Mouse (Mus musculus): Measurements from ENCODE around the gene Plch1. TPM values are rescaled to one million over a fixed set of nuclear protein-coding genes. Genes with fewer than 3 reads are reported as not detected.

The Plch1 gene
- polyA plus RNA-seq, 1 experiment, result not detected

GRCm38 (mm10) chr3:63740073-63740472 is 159.2 kb downstream of the Plch1 start:
- H3K4me3 ChIP-seq (replicated peaks; ENCODE audit: control insufficient read depth, low read depth, low read length), result no peak overlapping the region
- 82% methylated on average over 2 of the region's 2 CpGs for WGBS
- H3K4me1 ChIP-seq (ENCODE audit: control insufficient read depth, insufficient read depth, low read length), result no peaks in the 10 kb centered on the region
- no peak for TF ChIP-seq POLR2A (IDR thresholded peaks at IDR 0.05; ENCODE audit: borderline replicate concordance, control insufficient read depth, low read depth, low read length)
- no peak overlapping the region for H3K27ac ChIP-seq (ENCODE audit: control insufficient read depth, insufficient read depth, low read depth, low read length, poor library complexity)

GRCm38 (mm10) chr3:63728325-63728724 is 170.9 kb downstream of the Plch1 start:
- Histone ChIP-seq H3K4me3 (replicated peaks; ENCODE audit: control insufficient read depth, low read depth, low read length) (no peak overlapping the region), H3K4me1 (ENCODE audit: control insufficient read depth, insufficient read depth, low read length) (no peaks in the 10 kb centered on the region), H3K27ac (ENCODE audit: control insufficient read depth, insufficient read depth, low read depth, low read length, poor library complexity) (no peak overlapping the region)
- WGBS, result 73% methylated on average over 1 of the region's 1 CpGs
- no peak for TF ChIP-seq CTCF (IDR thresholded peaks at IDR 0.05; ENCODE audit: control insufficient read depth, insufficient read depth, low read length)
- no peak for TF ChIP-seq POLR2A (IDR thresholded peaks at IDR 0.05; ENCODE audit: borderline replicate concordance, control insufficient read depth, low read depth, low read length)

GRCm38 (mm10) chr3:63726667-63727342 is 172.5 kb downstream of the Plch1 start:
- no peak for TF ChIP-seq POLR2A (IDR thresholded peaks at IDR 0.05; ENCODE audit: borderline replicate concordance, control insufficient read depth, low read depth, low read length)
- no peak for TF ChIP-seq CTCF (IDR thresholded peaks at IDR 0.05; ENCODE audit: control insufficient read depth, insufficient read depth, low read length)
- WGBS, result 66% methylated on average over 4 of the region's 4 CpGs
- H3K4me1 ChIP-seq (ENCODE audit: control insufficient read depth, insufficient read depth, low read length), result no peaks in the 10 kb centered on the region
- no peak overlapping the region for H3K4me3 ChIP-seq (replicated peaks; ENCODE audit: control insufficient read depth, low read depth, low read length)
- H3K27ac ChIP-seq (ENCODE audit: control insufficient read depth, insufficient read depth, low read depth, low read length, poor library complexity), result no peak overlapping the region

- Histone ChIP-seq H3K27ac (ENCODE audit: control insufficient read depth, insufficient read depth, low read depth, low read length, poor library complexity) (no peak overlapping the region), H3K4me1 (ENCODE audit: control insufficient read depth, insufficient read depth, low read length) (no peaks in the 10 kb centered on the region), H3K4me3 (replicated peaks; ENCODE audit: control insufficient read depth, low read depth, low read length) (no peak overlapping the region)
- 61% methylated on average over 2 of the region's 2 CpGs for WGBS
- TF ChIP-seq CTCF (IDR thresholded peaks at IDR 0.05; ENCODE audit: control insufficient read depth, insufficient read depth, low read length), result no peak
- no peak for TF ChIP-seq POLR2A (IDR thresholded peaks at IDR 0.05; ENCODE audit: borderline replicate concordance, control insufficient read depth, low read depth, low read length)
These were observed 205.6 kb downstream of the Plch1 start for GRCm38 (mm10) chr3:63693694-63694093.

- Histone ChIP-seq H3K27ac (ENCODE audit: control insufficient read depth, insufficient read depth, low read depth, low read length, poor library complexity) (no peak overlapping the region), H3K4me1 (ENCODE audit: control insufficient read depth, insufficient read depth, low read length) (no peaks in the 10 kb centered on the region), H3K4me3 (replicated peaks; ENCODE audit: control insufficient read depth, low read depth, low read length) (no peak overlapping the region)
- TF ChIP-seq CTCF (IDR thresholded peaks at IDR 0.05; ENCODE audit: control insufficient read depth, insufficient read depth, low read length) (no peak), POLR2A (IDR thresholded peaks at IDR 0.05; ENCODE audit: borderline replicate concordance, control insufficient read depth, low read depth, low read length) (no peak)
- WGBS, result 88% methylated on average over 4 of the region's 4 CpGs
These were observed 206.5 kb downstream of the Plch1 start for GRCm38 (mm10) chr3:63692727-63693126.

- WGBS, result 68% methylated on average over 4 of the region's 4 CpGs
These were observed 230.5 kb downstream of the Plch1 start for GRCm38 (mm10) chr3:63668779-63669178.

GRCm38 (mm10) chr3:63665307-63665706 is 234.0 kb downstream of the Plch1 start:
- TF ChIP-seq CTCF (IDR thresholded peaks at IDR 0.05; ENCODE audit: control insufficient read depth, insufficient read depth, low read length) (no peak), POLR2A (IDR thresholded peaks at IDR 0.05; ENCODE audit: borderline replicate concordance, control insufficient read depth, low read depth, low read length) (no peak)
- Histone ChIP-seq H3K4me3 (replicated peaks; ENCODE audit: control insufficient read depth, low read depth, low read length) (no peak overlapping the region), H3K27ac (ENCODE audit: control insufficient read depth, insufficient read depth, low read depth, low read length, poor library complexity) (no peak overlapping the region), H3K4me1 (ENCODE audit: control insufficient read depth, insufficient read depth, low read length) (no peaks in the 10 kb centered on the region)
- WGBS, result 22% methylated on average over 3 of the region's 3 CpGs

More at GRCm38 (mm10) chr3:63668779-63669178, 230.5 kb downstream of the Plch1 start:
- no peak for TF ChIP-seq CTCF (IDR thresholded peaks at IDR 0.05; ENCODE audit: control insufficient read depth, insufficient read depth, low read length)
- no peak for TF ChIP-seq POLR2A (IDR thresholded peaks at IDR 0.05; ENCODE audit: borderline replicate concordance, control insufficient read depth, low read depth, low read length)
- Histone ChIP-seq H3K4me1 (ENCODE audit: control insufficient read depth, insufficient read depth, low read length) (no peaks in the 10 kb centered on the region), H3K27ac (ENCODE audit: control insufficient read depth, insufficient read depth, low read depth, low read length, poor library complexity) (no peak overlapping the region), H3K4me3 (replicated peaks; ENCODE audit: control insufficient read depth, low read depth, low read length) (no peak overlapping the region)

- no peak overlapping the region for H3K27ac ChIP-seq (ENCODE audit: control insufficient read depth, insufficient read depth, low read depth, low read length, poor library complexity)
- H3K4me3 ChIP-seq (replicated peaks; ENCODE audit: control insufficient read depth, low read depth, low read length), result no peak overlapping the region
- WGBS, result 69% methylated on average over 6 of the region's 6 CpGs
- TF ChIP-seq POLR2A (IDR thresholded peaks at IDR 0.05; ENCODE audit: borderline replicate concordance, control insufficient read depth, low read depth, low read length) (no peak), CTCF (IDR thresholded peaks at IDR 0.05; ENCODE audit: control insufficient read depth, insufficient read depth, low read length) (no peak)
- H3K4me1 ChIP-seq (ENCODE audit: control insufficient read depth, insufficient read depth, low read length), result no peaks in the 10 kb centered on the region
These were observed 234.6 kb downstream of the Plch1 start for GRCm38 (mm10) chr3:63664575-63665243.

Other genes with a start within 250 kb of the Plch1 start
- 2.6 TPM in 1 of 2 replicates, not detected in the other for gene E130311K13Rik, start 30.0 kb upstream of the Plch1 start, polyA plus RNA-seq (2011; ENCODE audit: insufficient read depth, insufficient read length, low replicate concordance, missing spikeins)
- gene Slc33a1, start 65.3 kb upstream of the Plch1 start, polyA plus RNA-seq (2011; ENCODE audit: insufficient read depth, insufficient read length, low replicate concordance, missing spikeins), result 3.7 and 6.1 TPM in 2 replicates
- 7.5 and 7.9 TPM in 2 replicates for gene Gmps, start 76.6 kb upstream of the Plch1 start, polyA plus RNA-seq (2011; ENCODE audit: insufficient read depth, insufficient read length, low replicate concordance, missing spikeins)
- not detected in 2 replicates for gene Vmn2r1, start 182.1 kb upstream of the Plch1 start, polyA plus RNA-seq (2011; ENCODE audit: insufficient read depth, insufficient read length, low replicate concordance, missing spikeins)
- gene Vmn2r2, start 242.5 kb upstream of the Plch1 start, polyA plus RNA-seq (2011; ENCODE audit: insufficient read depth, insufficient read length, low replicate concordance, missing spikeins), result not detected in 2 replicates